Mouse (Mus musculus): ENCODE measurements around the gene Cfap61. TPM values are rescaled to one million over a fixed set of nuclear protein-coding genes. Genes with fewer than 3 reads are reported as not detected.

Gene Cfap61
- total and polyA plus RNA-seq, 3 experiments = 0.13 TPM; not detected in 2

- TF ChIP-seq GABPA (IDR thresholded peaks at IDR 0.05; ENCODE audit: low read depth, low read length) (no peak), ELF1 (IDR thresholded peaks at IDR 0.05; ENCODE audit: low read depth, low read length) (no peak), CTCF (IDR thresholded peaks at IDR 0.05 in 2 of 3, conservative IDR thresholded peaks at IDR 0.05 in 1 of 3; ENCODE audit: control insufficient read depth in 1 of 3, insufficient read depth in 1 of 3, low read depth in 2 of 3, low read length in 3 of 3, poor library complexity in 1 of 3, severe bottlenecking in 1 of 3) (no peak), POLR2AphosphoS2 (IDR thresholded peaks at IDR 0.05; ENCODE audit: low read length) (no peak), ETS1 (IDR thresholded peaks at IDR 0.05; ENCODE audit: low read depth, low read length) (no peak), ZNF384 (IDR thresholded peaks at IDR 0.05; ENCODE audit: low read depth, low read length) (no peak), TCF12 (IDR thresholded peaks at IDR 0.05; ENCODE audit: low read depth, low read length) (no peak), CHD2 (IDR thresholded peaks at IDR 0.05; ENCODE audit: low read length) (no peak), RAD21 (IDR thresholded peaks at IDR 0.05; ENCODE audit: low read depth, low read length) (no peak), NELFE (IDR thresholded peaks at IDR 0.05; ENCODE audit: low read depth, low read length) (no peak)
- no peaks in the 10 kb centered on the region for H3K4me1 ChIP-seq (ENCODE audit: control insufficient read depth in 1 of 2, insufficient read depth in 2 of 2, low read length in 2 of 2)
Measured at GRCm38 (mm10) chr2:146128622-146129021, 194.0 kb downstream of the Cfap61 start.

GRCm38 (mm10) chr2:146130514-146130913 is 195.9 kb downstream of the Cfap61 start:
- TF ChIP-seq MEF2A (IDR thresholded peaks at IDR 0.05; ENCODE audit: extremely low read depth, insufficient replicate concordance, low read depth, low read length, poor library complexity, severe bottlenecking) (no peak), POLR2A (IDR thresholded peaks at IDR 0.05; ENCODE audit: control insufficient read depth in 1 of 2, insufficient read depth in 1 of 2, low read depth in 1 of 2, low read length in 2 of 2, poor library complexity in 1 of 2) (no peak), TCF12 (IDR thresholded peaks at IDR 0.05; ENCODE audit: low read depth, low read length) (no peak), GATA1 (IDR thresholded peaks at IDR 0.05; ENCODE audit: low read depth, low read length) (no peak), MYB (IDR thresholded peaks at IDR 0.05; ENCODE audit: low read depth, low read length) (no peak), ZMIZ1 (IDR thresholded peaks at IDR 0.05; ENCODE audit: low read depth, low read length) (no peak), GABPA (IDR thresholded peaks at IDR 0.05; ENCODE audit: low read depth, low read length) (no peak)
- Histone ChIP-seq H3K9ac (ENCODE audit: control insufficient read depth, low read depth, low read length, poor library complexity, severe bottlenecking) (no peak overlapping the region), H3K9me3 (replicated peaks; ENCODE audit: insufficient read depth, low read length) (no peaks in the 10 kb centered on the region), H3K27me3 (ENCODE audit: control insufficient read depth in 1 of 2, insufficient read depth in 2 of 2, low read length in 2 of 2) (no peaks in the 10 kb centered on the region; a peak in 1 of 4 replicates), H3K27ac (ENCODE audit: control insufficient read depth, low read depth, low read length) (no peak overlapping the region), H3K4me1 (ENCODE audit: control insufficient read depth in 1 of 2, insufficient read depth in 2 of 2, low read length in 2 of 2) (no peaks in the 10 kb centered on the region), H3K36me3 (ENCODE audit: control insufficient read depth in 1 of 2, insufficient read depth in 2 of 2, low read length in 2 of 2) (no peaks in the 10 kb centered on the region), H3K79me2 (ENCODE audit: control insufficient read depth, insufficient read depth, low read length, poor library complexity) (no peaks in the 10 kb centered on the region), H3K4me3 (ENCODE audit: control insufficient read depth in 1 of 2, insufficient read depth in 1 of 2, low read depth in 2 of 2, low read length in 2 of 2) (no peak overlapping the region)
- DNase-seq (ENCODE audit: low read depth, low spot score) = no peak

More at GRCm38 (mm10) chr2:146128622-146129021, 194.0 kb downstream of the Cfap61 start:
- H3K9me3 ChIP-seq (replicated peaks; ENCODE audit: insufficient read depth, low read length) = no peaks in the 10 kb centered on the region
- H3K79me2 ChIP-seq (ENCODE audit: control insufficient read depth, insufficient read depth, low read length, poor library complexity) = no peaks in the 10 kb centered on the region
- no peak overlapping the region for H3K4me3 ChIP-seq (ENCODE audit: control insufficient read depth in 1 of 2, insufficient read depth in 1 of 2, low read depth in 2 of 2, low read length in 2 of 2)
- DNase-seq (ENCODE audit: low read depth, low spot score) = no peak
- H3K9ac ChIP-seq (ENCODE audit: control insufficient read depth, low read depth, low read length, poor library complexity, severe bottlenecking) = no peak overlapping the region
- no peaks in the 10 kb centered on the region for H3K36me3 ChIP-seq (ENCODE audit: control insufficient read depth in 1 of 2, insufficient read depth in 2 of 2, low read length in 2 of 2)
- H3K27ac ChIP-seq (ENCODE audit: control insufficient read depth, low read depth, low read length) = no peak overlapping the region
- no peaks in the 10 kb centered on the region; a peak in 1 of 4 replicates for H3K27me3 ChIP-seq (ENCODE audit: control insufficient read depth in 1 of 2, insufficient read depth in 2 of 2, low read length in 2 of 2)

GRCm38 (mm10) chr2:146134275-146134674 is 199.7 kb downstream of the Cfap61 start:
- no peak for DNase-seq (ENCODE audit: low read depth, low spot score)
- Histone ChIP-seq H3K27ac (ENCODE audit: control insufficient read depth, low read depth, low read length) (no peak overlapping the region), H3K9me3 (replicated peaks; ENCODE audit: insufficient read depth, low read length) (no peaks in the 10 kb centered on the region), H3K27me3 (ENCODE audit: control insufficient read depth in 1 of 2, insufficient read depth in 2 of 2, low read length in 2 of 2) (no peaks in the 10 kb centered on the region), H3K4me1 (ENCODE audit: control insufficient read depth in 1 of 2, insufficient read depth in 2 of 2, low read length in 2 of 2) (no peaks in the 10 kb centered on the region), H3K79me2 (ENCODE audit: control insufficient read depth, insufficient read depth, low read length, poor library complexity) (no peaks in the 10 kb centered on the region), H3K9ac (ENCODE audit: control insufficient read depth, low read depth, low read length, poor library complexity, severe bottlenecking) (no peak overlapping the region), H3K36me3 (ENCODE audit: control insufficient read depth in 1 of 2, insufficient read depth in 2 of 2, low read length in 2 of 2) (no peaks in the 10 kb centered on the region), H3K4me3 (ENCODE audit: control insufficient read depth in 1 of 2, insufficient read depth in 1 of 2, low read depth in 2 of 2, low read length in 2 of 2) (no peak overlapping the region)
- TF ChIP-seq TBP (IDR thresholded peaks at IDR 0.05; ENCODE audit: low read depth, low read length) = no peak
- TF ChIP-seq MAX (IDR thresholded peaks at IDR 0.05; ENCODE audit: low read length) = no peak
- TF ChIP-seq ZNF384 (IDR thresholded peaks at IDR 0.05; ENCODE audit: low read depth, low read length) = no peak
- TF ChIP-seq RAD21 (IDR thresholded peaks at IDR 0.05; ENCODE audit: low read depth, low read length) = no peak
- TF ChIP-seq ZKSCAN1 (IDR thresholded peaks at IDR 0.05; ENCODE audit: low read depth, low read length) = no peak

Measured in MEL (cell line).